ENCODE assay signal across 8 mouse cellular contexts in the genomic region with DNA sequence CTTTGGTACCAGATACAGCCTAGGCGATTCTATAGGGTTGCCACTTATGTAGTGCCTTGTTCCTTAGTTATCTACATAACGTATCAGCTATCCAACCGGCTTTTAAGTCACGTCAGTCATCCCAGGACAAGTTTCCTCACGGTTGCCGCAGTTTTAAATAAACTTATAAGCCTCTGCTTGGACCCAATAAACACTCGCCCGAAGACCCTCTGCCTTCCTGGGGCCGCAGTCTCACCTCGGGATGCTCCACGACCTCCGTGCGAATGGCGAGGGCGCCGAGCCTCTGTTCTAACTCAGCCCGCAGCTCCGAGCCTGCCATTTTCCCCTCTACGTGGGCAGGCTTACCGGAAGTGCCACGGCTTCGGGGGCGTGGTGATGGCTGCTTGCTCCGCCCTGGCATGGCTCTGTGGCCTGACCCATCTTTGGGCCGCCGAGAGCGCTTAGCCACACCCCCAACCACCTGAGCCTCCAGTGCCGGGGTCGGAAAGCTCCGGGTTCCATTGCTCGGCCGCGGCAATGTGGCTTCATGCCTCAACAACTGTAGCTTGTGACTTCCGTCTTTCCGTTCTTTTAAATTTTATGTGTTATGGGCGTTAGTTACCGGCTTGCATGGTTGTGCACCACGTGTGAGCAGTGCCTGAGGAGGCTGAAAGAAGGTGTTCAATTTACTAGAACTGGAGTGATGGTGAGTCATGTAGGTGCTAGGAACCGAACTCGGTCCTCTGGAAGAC. TPM values are rescaled to one million over a fixed set of nuclear protein-coding genes. Genes with fewer than 3 reads are reported as not detected.
DNase-seq lines count a peak whose midpoint lies in the region; ATAC-seq lines count a peak whose summit lies in the region.

A gene (minus strand): TSS at position 352 of the 731 bp plus-strand sequence.

- peaks cover 26% of the 10 kb centered on the region for H3K36me3 ChIP-seq in hindbrain, embryonic 10.5 days

- H3K4me1 ChIP-seq in hindbrain, embryonic 10.5 days (replicated peaks), result peaks cover 11% of the 10 kb centered on the region; the same call in 1 of the 2 replicates

- H3K27ac ChIP-seq in hindbrain, embryonic 10.5 days, result peak within 1 kb of the TSS; percentile 91

- ATAC-seq in frontal cortex, adult (ENCODE audit: low TSS enrichment), result peak; percentile 94

- WGBS in hindbrain, embryonic 10.5 days, result 4% methylated on average over 40 of the region's 40 CpGs

- peak; percentile 90 for DNase-seq in Muller cell, postnatal 12 days (ENCODE audit: inconsistent ontology term)
- peak; percentile 85 for DNase-seq in cerebellum, adult 9-10 months
- DNase-seq in hindbrain, embryonic 10.5 days (ENCODE audit: low spot score), result peak; percentile 91
- DNase-seq in layer of hippocampus, postnatal 14 days (ENCODE audit: low spot score in 2 of 2), result peak; percentile 68 to 75
- peak; percentile 92 for DNase-seq in lung, postnatal 14 days
- peak; percentile 77 for DNase-seq in retina, adult 2 months (ENCODE audit: low read depth, low spot score)
- peak; percentile 91 to 93 for DNase-seq in thymus, postnatal 36 days

- H3K4me3 ChIP-seq in hindbrain, embryonic 10.5 days, result peak within 1 kb of the TSS; percentile 74

- H3K27me3 ChIP-seq in hindbrain, embryonic 10.5 days (ENCODE audit: insufficient read depth, poor library complexity, severe bottlenecking), result no peaks in the 10 kb centered on the region

- no peaks in the 10 kb centered on the region for H3K9me3 ChIP-seq in hindbrain, embryonic 10.5 days

RNA-seq across cellular contexts. Expression of the gene that starts here (rescaled TPM):
- polyA plus RNA-seq in hindbrain, embryonic 10.5 days (2016; fragmentation: Nextera tagmentation; extraction: Ambion mirVana), result 16.5 and 19.6 TPM in 2 replicates
- 1 to 10 TPM; 4.7 TPM for total RNA-seq in layer of hippocampus, postnatal 14 days (2021)

Comparison
In these comparisons a context has a peak if more than half of its experiments do, and no peak if none do; other contexts are left out.
1. Peak in every context shown above with its lines: DNase-seq, ATAC-seq, H3K4me3 ChIP-seq and H3K27ac ChIP-seq.